Mouse (Mus musculus): ENCODE results near the gene Ikzf3.

DNA sequence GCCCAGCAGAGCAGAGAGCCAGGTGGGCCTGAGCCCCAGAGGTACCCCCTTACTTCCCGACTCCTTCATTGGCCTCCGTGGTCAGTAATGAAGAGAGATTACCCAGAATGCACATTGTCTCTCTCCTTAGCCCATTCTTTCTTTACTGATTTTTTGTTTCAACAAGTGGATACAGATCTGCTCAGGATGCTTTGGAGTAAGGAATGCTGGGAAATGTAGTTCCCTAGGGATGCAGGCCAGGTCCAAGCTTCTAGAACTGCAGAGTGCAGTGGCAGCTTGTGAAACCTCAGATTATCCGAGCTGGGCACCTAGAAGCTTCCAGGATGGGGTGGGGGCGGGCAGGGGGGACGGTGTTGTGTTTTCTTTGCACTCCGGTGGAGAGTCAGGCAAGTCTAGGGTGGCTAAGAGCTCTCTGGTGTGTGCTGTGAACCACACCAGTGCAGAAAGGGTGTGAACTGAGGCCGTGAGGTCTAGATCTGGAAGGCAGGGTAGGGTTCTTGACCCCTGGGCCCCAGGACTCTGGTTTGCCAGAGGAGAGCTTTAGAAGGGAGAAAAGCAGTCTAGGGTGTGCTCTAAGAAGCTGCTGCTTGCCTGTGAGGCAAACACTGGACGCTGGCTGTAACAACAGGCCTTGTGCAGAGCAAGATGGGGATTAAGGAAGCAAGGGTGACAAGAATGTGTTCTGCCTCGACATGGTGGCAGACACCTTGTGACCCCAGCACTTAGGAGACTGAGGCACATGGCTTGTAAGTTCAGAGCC, 113.9 kb downstream of the Ikzf3 start:
- TF ChIP-seq EP300 (IDR thresholded peaks at IDR 0.05) (no peak), CTCF (IDR thresholded peaks at IDR 0.05) (no peak)

All from lung, postnatal 0 days (tissue).